Mouse (Mus musculus) midbrain, embryonic 13.5 days (tissue): ENCODE results near the gene Rngtt. TPM values are rescaled to one million over a fixed set of nuclear protein-coding genes. Genes with fewer than 3 reads are reported as not detected.

Source experiments
- ATAC-seq: fragments of 200-750 bp; cut with Nextera tagmentation; 2 replicates; pipeline ENCODE4 v1.8.0; 2017; ENCODE audit warnings: mild to moderate bottlenecking, moderate TSS enrichment, moderate library complexity
- H3K27ac ChIP-seq: fragments of 300-500 bp; sonication (generic); 2 replicates; pipeline ENCODE4 v1.5.1; 2015; ENCODE audit warnings: inconsistent platforms, mild to moderate bottlenecking, moderate library complexity
- H3K27me3 ChIP-seq: fragments of 300-500 bp; sonication (generic); 2 replicates; pipeline ENCODE4 v1.6.1; 2015; ENCODE audit warnings: mild to moderate bottlenecking, inconsistent platforms
- H3K36me3 ChIP-seq: fragments of 300-500 bp; sonication (generic); 2 replicates; pipeline ENCODE4 v1.6.1; 2015; ENCODE audit warnings: mild to moderate bottlenecking, inconsistent platforms
- H3K4me1 ChIP-seq: fragments of 300-500 bp; sonication (generic); replicated peaks from 2 replicates; pipeline ENCODE4 v1.6.1; 2015; ENCODE audit warnings: inconsistent platforms
- H3K4me2 ChIP-seq: fragments of 300-500 bp; sonication (generic); replicated peaks from 2 replicates; pipeline ENCODE4 v1.6.1; 2015; ENCODE audit warnings: moderate library complexity, mild to moderate bottlenecking, inconsistent platforms
- H3K4me3 ChIP-seq: fragments of 300-500 bp; sonication (generic); replicated peaks from 2 replicates; pipeline ENCODE4 v1.5.1; 2015; ENCODE audit warnings: mild to moderate bottlenecking, inconsistent platforms
- H3K9ac ChIP-seq: fragments of 300-500 bp; sonication (generic); replicated peaks from 2 replicates; pipeline ENCODE4 v1.6.1; 2015; ENCODE audit warnings: mild to moderate bottlenecking, inconsistent platforms
- H3K9me3 ChIP-seq: fragments of 300-500 bp; sonication (generic); 2 replicates; pipeline ENCODE4 v1.6.1; 2016; ENCODE audit warnings: mild to moderate bottlenecking, inconsistent platforms
- WGBS: fragments of 180-500 bp; shearing (Covaris S2); methylation state at CpG from one replicate; pipeline ENCODE4 v1.1.7; 2015; 5-methylcytosine and 5-hydroxymethylcytosine counted together
- polyA plus RNA-seq: library from polyadenylated mRNA; unstranded; fragments of >200 nt; fragmentation: Nextera tagmentation; extraction: Ambion mirVana; gene quantifications from 2 replicates; pipeline ENCODE4 v1.2.1, GENCODE M21; 2015

The Rngtt gene
- polyA plus RNA-seq, 1 experiment from 2014 or later, result 30.7 TPM

DNA sequence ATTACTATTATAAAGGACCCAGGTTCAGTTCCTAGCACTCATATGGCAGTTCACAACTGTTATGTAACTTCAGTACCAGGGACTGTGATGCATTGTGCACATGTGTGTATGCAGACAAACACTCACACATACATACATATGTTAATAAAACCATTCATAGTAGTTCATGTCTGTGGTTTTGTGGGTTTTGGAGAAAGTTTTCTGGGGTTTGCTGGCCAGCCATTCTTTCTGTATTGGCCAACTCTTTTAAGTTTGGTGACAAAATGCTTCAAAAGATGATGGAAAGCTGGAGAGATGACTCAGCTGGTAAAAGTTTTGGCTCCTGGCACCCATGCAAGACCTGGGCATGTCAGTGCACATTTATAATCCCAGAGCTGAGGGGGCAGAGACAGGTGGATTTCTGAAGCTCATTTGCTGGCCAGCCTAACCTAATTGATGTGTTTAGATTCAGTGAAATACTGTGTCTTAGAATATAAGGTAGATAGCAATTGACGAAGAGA is 22.9 kb downstream of the Rngtt start:
- Histone ChIP-seq H3K27me3 (no peaks in the 10 kb centered on the region), H3K36me3 (peaks cover 54% of the 10 kb centered on the region), H3K27ac (no peak overlapping the region), H3K4me3 (no peak overlapping the region), H3K9ac (no peak overlapping the region), H3K4me2 (no peak overlapping the region), H3K9me3 (no peaks in the 10 kb centered on the region), H3K4me1 (no peaks in the 10 kb centered on the region)
- ATAC-seq, result no peak
- WGBS, result 97% methylated on average over 1 of the region's 1 CpGs

DNA sequence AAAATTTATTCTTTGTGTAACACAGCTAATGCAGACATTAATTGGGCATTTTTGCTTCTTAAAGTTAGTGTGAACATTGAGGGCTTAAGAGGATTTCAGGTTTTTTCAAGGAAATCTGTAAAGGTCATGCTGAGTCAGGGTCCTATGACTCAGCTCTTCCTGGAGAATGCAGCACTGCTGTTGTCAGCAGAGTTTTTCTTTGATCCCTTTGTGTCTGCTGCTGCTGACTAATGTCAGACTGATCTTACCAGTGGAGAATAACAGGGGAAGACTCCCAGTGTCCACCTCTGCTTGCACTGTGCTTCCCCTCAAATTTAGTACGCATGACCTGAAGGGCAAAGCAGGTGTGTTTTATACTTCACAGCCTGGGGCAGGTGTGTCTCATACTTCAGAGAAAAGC is 27.9 kb downstream of the Rngtt start:
- Histone ChIP-seq H3K27me3 (no peaks in the 10 kb centered on the region), H3K27ac (no peak overlapping the region), H3K36me3 (peaks cover 60% of the 10 kb centered on the region), H3K9ac (no peak overlapping the region), H3K9me3 (no peaks in the 10 kb centered on the region), H3K4me3 (no peak overlapping the region), H3K4me1 (no peaks in the 10 kb centered on the region), H3K4me2 (no peak overlapping the region)
- no peak for ATAC-seq
- 93% methylated on average over 1 of the region's 1 CpGs for WGBS

DNA sequence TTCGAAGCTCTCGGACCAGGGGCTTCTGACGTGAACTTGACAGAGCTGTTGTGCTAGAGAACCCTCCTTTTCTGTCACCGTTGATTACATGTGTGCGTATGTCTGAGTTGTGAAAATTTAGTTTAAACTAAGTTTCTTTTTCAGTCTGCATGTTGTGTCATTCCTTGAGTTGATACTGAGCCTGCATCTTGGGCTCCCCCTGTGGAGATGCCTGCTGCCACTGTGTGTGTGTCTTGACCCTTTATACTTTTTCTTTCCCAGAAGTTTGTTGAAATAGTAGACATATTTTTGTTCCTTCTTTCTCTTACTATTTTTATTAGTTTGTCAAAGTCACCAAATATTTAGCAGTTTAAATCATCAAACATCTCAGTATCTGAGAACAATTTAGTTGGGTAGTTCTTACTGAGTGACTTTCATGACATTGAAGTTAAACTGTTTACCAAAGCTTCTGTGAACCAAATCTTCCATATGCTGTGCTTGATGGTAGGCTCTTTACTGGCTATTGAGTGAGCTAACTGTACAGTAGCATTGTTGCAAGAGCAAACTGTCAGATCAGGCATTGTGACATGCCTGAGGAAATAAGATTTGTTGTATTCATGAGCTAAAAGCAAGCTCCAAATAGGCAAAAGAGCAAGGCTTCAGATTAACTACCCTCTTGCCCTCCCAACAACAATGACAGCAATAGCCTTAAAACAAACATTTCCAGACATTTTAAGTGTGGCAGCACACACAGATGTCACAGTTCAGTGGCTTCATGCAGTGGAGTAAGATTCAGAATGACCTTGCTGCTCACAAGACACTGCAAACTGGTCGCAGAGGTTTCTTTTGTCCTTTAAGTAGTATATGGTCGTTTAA is 33.0 kb downstream of the Rngtt start:
- ATAC-seq, result no peak
- Histone ChIP-seq H3K36me3 (peaks cover 38% of the 10 kb centered on the region), H3K27ac (no peak overlapping the region), H3K9me3 (no peaks in the 10 kb centered on the region), H3K4me2 (no peak overlapping the region), H3K27me3 (no peaks in the 10 kb centered on the region), H3K4me1 (no peaks in the 10 kb centered on the region), H3K4me3 (no peak overlapping the region), H3K9ac (no peak overlapping the region)
- WGBS, result 87% methylated on average over 7 of the region's 7 CpGs

DNA sequence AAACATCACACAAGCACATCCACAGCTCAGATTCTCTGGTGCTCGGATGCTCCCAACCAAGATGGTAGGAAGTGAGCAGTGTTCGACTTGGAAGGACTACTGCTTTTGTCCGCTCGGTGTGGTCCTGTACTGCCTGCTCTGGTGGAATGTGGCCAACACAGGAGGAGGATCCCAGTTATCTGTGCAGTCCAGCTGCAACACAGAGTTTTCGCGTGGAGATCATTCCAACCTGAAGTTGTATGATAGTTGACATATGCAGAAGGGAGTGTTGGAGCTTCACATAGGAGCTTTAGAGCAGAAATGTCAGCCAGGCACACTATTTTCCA is 33.6 kb downstream of the Rngtt start:
- Histone ChIP-seq H3K4me3 (no peak overlapping the region), H3K4me2 (no peak overlapping the region), H3K27ac (no peak overlapping the region), H3K9ac (no peak overlapping the region), H3K36me3 (peaks cover 33% of the 10 kb centered on the region), H3K4me1 (no peaks in the 10 kb centered on the region), H3K27me3 (no peaks in the 10 kb centered on the region), H3K9me3 (no peaks in the 10 kb centered on the region)
- ATAC-seq, result no peak
- 93% methylated on average over 6 of the region's 6 CpGs for WGBS

DNA sequence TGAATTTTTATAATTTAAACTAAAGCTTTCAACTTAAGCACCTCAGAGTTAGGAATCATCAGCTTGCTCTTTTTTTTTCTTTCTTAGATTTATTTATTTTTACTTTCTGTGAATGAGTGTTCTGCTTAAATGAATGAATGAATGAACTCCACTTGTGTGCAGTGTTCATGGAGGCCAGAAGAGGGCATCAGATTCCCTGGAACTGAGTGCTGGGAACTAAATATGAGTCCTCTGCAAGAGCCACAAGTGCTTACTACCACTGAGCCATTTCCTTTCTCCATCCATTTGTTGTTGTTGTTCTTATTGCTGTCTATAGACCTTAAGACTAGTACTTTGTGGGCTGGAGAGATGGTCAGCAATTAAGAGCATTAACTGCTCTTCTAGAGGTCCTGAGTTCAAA is 53.3 kb downstream of the Rngtt start:
- peaks cover 18% of the 10 kb centered on the region for H3K36me3 ChIP-seq
- H3K4me1 ChIP-seq, result no peaks in the 10 kb centered on the region
- no peaks in the 10 kb centered on the region for H3K27me3 ChIP-seq
- no peak overlapping the region for H3K4me3 ChIP-seq
- H3K9me3 ChIP-seq, result no peaks in the 10 kb centered on the region
- H3K27ac ChIP-seq, result no peak overlapping the region
- no peak for ATAC-seq
- no peak overlapping the region for H3K4me2 ChIP-seq
- no peak overlapping the region for H3K9ac ChIP-seq

DNA sequence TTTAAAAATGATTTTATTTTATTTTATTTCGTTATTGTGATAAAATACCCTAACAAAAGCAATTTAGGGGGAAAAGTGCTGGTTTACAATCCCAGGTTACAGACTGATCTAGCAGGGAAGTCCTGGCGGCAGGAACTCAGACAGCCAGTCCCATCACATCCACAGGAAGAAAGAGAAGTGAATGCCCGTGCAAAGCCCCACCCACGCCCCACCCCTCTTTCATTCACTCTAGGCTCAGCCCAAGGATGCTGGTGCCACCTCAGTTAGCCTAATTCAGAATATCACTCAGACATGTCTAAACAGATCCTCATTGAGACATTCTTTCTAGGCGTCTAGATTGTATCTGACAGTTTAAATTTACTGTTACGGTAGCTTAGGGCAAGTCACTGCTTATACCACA is 64.8 kb downstream of the Rngtt start:
- Histone ChIP-seq H3K27ac (no peak overlapping the region), H3K9ac (no peak overlapping the region), H3K9me3 (no peaks in the 10 kb centered on the region), H3K27me3 (no peaks in the 10 kb centered on the region), H3K4me3 (no peak overlapping the region), H3K36me3 (peaks cover 17% of the 10 kb centered on the region), H3K4me2 (no peak overlapping the region), H3K4me1 (no peaks in the 10 kb centered on the region)
- 59% methylated on average over 6 of the region's 6 CpGs for WGBS
- no peak for ATAC-seq

DNA sequence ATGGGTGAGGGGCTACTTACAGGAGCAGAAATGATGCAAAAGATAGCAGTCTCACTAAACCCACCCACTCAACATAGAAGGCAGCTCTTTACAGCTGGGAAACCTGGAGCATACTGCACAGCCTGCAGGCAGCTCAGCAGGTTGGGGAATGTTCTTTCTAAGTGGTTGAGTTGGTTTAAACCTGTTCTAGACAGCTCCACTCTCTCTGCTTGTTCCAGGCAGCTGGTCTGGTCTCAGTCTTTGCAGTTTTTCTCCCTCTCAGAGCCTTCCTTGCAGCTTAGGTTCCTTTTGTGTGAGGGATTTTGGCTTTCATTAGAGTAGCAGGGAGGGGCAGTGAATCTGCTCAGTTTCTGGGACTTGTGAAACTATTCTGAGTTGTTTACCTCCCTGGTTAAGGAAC is 67.5 kb downstream of the Rngtt start:
- H3K4me3 ChIP-seq, result no peak overlapping the region
- H3K4me2 ChIP-seq, result no peak overlapping the region
- H3K36me3 ChIP-seq, result peaks cover 14% of the 10 kb centered on the region
- ATAC-seq, result no peak
- H3K4me1 ChIP-seq, result no peaks in the 10 kb centered on the region
- no peaks in the 10 kb centered on the region for H3K9me3 ChIP-seq
- no peak overlapping the region for H3K27ac ChIP-seq
- H3K9ac ChIP-seq, result no peak overlapping the region
- no peaks in the 10 kb centered on the region for H3K27me3 ChIP-seq

DNA sequence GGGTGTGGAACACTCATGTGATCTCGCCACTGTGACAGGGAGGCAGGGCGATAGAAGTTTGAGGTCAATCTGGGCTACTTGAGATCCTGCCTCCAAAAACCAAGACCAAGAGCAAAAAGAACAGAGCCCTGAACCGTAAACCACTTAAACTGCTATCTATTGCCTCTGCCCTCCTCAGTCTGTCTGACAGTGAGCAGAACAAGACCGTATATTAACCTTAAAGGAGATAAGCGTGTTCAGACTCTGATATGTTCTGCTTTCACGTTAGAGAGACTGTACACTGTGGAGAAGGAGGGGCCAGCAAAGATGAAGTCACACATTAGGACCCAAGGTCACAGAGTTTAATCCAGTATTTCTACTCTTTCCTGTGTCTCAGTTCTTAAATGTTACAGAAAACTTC is 68.8 kb downstream of the Rngtt start:
- Histone ChIP-seq H3K4me1 (no peaks in the 10 kb centered on the region), H3K4me2 (no peak overlapping the region), H3K27me3 (no peaks in the 10 kb centered on the region), H3K27ac (no peak overlapping the region), H3K9me3 (no peaks in the 10 kb centered on the region), H3K36me3 (peaks cover 16% of the 10 kb centered on the region), H3K9ac (no peak overlapping the region), H3K4me3 (no peak overlapping the region)
- WGBS, result 91% methylated on average over 6 of the region's 6 CpGs
- ATAC-seq, result no peak

DNA sequence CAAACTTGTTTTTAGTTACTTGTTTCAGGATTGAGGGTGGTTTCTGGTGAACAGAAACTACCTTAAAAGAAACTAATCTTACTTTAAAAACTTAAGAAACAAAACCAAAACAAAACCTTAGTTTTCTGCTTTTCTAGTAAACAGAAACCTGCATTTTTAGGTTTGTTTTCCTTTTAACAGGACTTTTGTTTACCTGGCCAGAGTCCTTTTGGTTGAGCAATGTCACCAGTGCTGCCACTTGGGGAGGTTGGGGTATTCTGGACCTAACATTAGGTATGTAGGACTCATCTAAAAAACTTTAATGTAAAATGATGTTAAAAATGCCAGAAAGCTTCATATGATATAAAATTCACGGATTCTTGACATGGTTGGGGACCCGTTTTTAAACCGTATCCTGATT is 78.8 kb downstream of the Rngtt start:
- WGBS, result 94% methylated on average over 3 of the region's 3 CpGs
- Histone ChIP-seq H3K9me3 (no peaks in the 10 kb centered on the region), H3K4me2 (no peak overlapping the region), H3K36me3 (peaks cover 4% of the 10 kb centered on the region), H3K9ac (no peak overlapping the region), H3K4me3 (no peak overlapping the region), H3K27ac (no peak overlapping the region), H3K27me3 (no peaks in the 10 kb centered on the region), H3K4me1 (peaks cover 3% of the 10 kb centered on the region)
- ATAC-seq, result no peak

DNA sequence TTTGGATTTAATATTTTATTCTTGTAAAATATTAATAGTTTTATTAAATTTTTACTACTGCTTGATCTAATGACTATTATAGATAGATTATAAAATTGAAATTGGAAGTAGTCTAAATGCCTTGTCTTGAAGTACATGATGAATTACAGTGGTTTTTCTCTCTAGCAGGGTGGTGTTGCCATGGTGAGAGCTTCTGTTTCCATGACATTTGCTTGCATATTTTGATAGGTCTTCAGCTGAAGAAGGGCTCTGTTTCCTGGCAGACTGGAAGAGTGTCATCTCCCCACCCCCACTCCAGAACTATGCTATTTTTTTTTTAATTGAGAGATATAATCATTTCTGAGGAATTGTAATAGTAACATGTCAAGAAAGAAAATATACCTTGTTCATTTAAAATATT is 80.5 kb downstream of the Rngtt start:
- no peaks in the 10 kb centered on the region for H3K27me3 ChIP-seq
- ATAC-seq, result peak; percentile 73; the same call in 1 of the 2 replicates
- no peak overlapping the region for H3K9ac ChIP-seq

DNA sequence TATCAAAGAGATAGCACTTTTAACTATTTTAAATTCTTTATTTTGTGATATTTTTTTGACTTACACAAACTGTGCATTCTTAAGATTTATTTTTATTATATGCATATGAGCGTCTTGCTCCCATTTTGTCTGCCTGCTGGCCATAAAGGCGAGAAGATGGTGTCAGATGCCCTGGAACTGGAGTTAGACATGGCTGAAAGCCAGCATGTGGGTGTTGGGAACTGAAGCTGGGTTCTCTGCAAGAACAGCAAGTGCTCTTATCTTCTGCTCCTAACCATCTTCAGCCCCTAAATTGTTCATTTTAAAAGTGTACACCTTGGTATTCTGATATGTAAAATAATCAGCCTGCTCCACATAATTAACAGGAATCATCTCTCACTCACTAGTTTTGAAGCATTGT is 83.3 kb downstream of the Rngtt start:
- no peaks in the 10 kb centered on the region for H3K27me3 ChIP-seq
- no peak overlapping the region for H3K4me3 ChIP-seq
- peaks cover 3% of the 10 kb centered on the region for H3K4me1 ChIP-seq
- no peak for ATAC-seq
- H3K27ac ChIP-seq, result no peak overlapping the region
- 88% methylated on average over 2 of the region's 2 CpGs for WGBS
- H3K36me3 ChIP-seq, result no peaks in the 10 kb centered on the region
- no peak overlapping the region for H3K4me2 ChIP-seq
- H3K9me3 ChIP-seq, result no peaks in the 10 kb centered on the region
- no peak overlapping the region for H3K9ac ChIP-seq

More for the DNA sequence above, 80.5 kb downstream of the Rngtt start:
- Histone ChIP-seq H3K36me3 (peaks cover 4% of the 10 kb centered on the region), H3K9me3 (no peaks in the 10 kb centered on the region), H3K4me3 (no peak overlapping the region), H3K27ac (no peak overlapping the region), H3K4me1 (peaks cover 3% of the 10 kb centered on the region), H3K4me2 (no peak overlapping the region)

DNA sequence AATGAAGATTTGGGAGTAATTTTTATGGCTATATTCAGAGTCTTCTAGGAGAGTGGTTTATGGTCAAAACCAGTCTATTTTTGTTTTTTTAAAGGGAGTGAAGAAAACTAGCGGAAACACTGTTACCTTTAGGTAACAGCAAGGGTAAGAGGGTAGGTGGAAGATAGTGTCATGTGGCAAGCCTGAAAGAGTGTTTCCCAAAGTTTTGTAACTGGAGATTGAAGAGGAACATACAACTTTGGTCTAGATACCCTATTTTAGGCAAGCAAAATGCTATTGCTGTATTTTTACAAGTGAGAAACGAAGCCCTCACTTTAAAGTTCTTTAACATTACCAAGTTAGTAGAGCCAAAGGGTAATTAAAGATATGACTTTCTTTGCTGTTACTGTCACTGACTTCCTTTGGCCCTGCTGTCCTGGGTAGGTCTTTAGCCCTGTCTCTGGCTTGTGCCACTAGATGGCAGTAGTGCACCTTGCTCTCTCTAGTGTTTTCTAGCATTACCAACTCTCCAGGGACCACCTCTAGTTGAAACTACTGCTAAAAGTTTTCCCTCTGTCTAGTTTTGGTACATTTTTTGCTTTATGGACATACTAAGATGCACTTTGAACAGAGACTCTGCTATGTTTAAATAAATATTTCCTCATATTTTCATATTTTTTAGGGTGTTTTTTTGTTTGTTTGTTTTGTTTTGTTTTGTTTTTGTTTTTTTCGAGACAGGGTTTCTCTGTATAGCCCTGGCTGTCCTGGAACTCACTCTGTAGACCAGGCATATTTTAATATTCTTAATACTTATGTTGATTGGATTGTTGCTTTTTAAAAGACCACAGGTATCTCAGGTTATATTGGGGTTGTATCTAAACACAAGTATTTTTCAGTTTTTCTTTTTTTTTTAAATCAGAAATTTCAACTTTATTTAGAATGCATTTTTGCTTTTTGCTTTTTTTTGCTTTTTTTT is 86.4 kb downstream of the Rngtt start:
- 54% methylated on average over 3 of the region's 3 CpGs for WGBS

More for the DNA sequence above, 86.4 kb downstream of the Rngtt start:
- Histone ChIP-seq H3K9ac (no peak overlapping the region), H3K4me3 (no peak overlapping the region), H3K27me3 (no peaks in the 10 kb centered on the region), H3K9me3 (no peaks in the 10 kb centered on the region), H3K4me1 (no peaks in the 10 kb centered on the region), H3K36me3 (no peaks in the 10 kb centered on the region), H3K4me2 (no peak overlapping the region), H3K27ac (no peak overlapping the region)
- ATAC-seq, result peak; percentile 83
